Mouse (Mus musculus) lung, embryonic 16.5 days (tissue): ENCODE measurements at regions not wholly inside any gene's neighbourhood (a gene's known extent, or its start where the extent isn't known, plus 50 kb on each side); places are given as distances from the start of the nearest gene placed in this dataset.
A peak's percentile ranks its signal among the peaks of the same experiment; 100 is the strongest.

Source experiments
- ATAC-seq: fragments of 200-750 bp; cut with Nextera tagmentation; 2 replicates; pipeline ENCODE4 v1.8.0; 2017; ENCODE audit warnings: low read depth, mild to moderate bottlenecking, moderate library complexity
- H3K27ac ChIP-seq: fragments of 300-500 bp; sonication (generic); 2 replicates; pipeline ENCODE4 v1.5.1; 2014; ENCODE audit warnings: mild to moderate bottlenecking, control low read depth, low read length
- H3K27me3 ChIP-seq: fragments of 300-500 bp; sonication (generic); 2 replicates; pipeline ENCODE4 v1.6.1; 2014; ENCODE audit warnings: low read depth, low read length, mixed read lengths; ENCODE audit not compliant: control insufficient read depth, insufficient read depth
- H3K36me3 ChIP-seq: fragments of 300-500 bp; sonication (generic); 2 replicates; pipeline ENCODE4 v1.6.1; 2014; ENCODE audit warnings: low read length; ENCODE audit not compliant: control insufficient read depth, insufficient read depth
- H3K4me1 ChIP-seq: fragments of 300-500 bp; sonication (generic); replicated peaks from 2 replicates; pipeline ENCODE4 v1.6.1; 2014; ENCODE audit warnings: low read length, mixed read lengths; ENCODE audit not compliant: control insufficient read depth, insufficient read depth
- H3K4me2 ChIP-seq: fragments of 300-500 bp; sonication (generic); 2 replicates; pipeline ENCODE4 v1.6.1; 2014; ENCODE audit warnings: low read depth, low read length, control low read depth
- H3K4me3 ChIP-seq: fragments of 300-500 bp; sonication (generic); 2 replicates; pipeline ENCODE4 v1.5.1; 2014; ENCODE audit warnings: mild to moderate bottlenecking, low read length, control low read depth
- H3K9ac ChIP-seq: fragments of 300-500 bp; sonication (generic); 2 replicates; pipeline ENCODE4 v1.6.1; 2014; ENCODE audit warnings: low read length, control low read depth
- H3K9me3 ChIP-seq: fragments of 300-500 bp; sonication (generic); 2 replicates; pipeline ENCODE4 v1.6.1; 2016; ENCODE audit warnings: low read length; ENCODE audit not compliant: control insufficient read depth
- WGBS: fragments of 180-500 bp; shearing (Covaris S2); extraction: QIAGEN DNeasy Blood & Tissue Kit; methylation state at CpG from one replicate; pipeline ENCODE4 v1.1.7; 2014; 5-methylcytosine and 5-hydroxymethylcytosine counted together

- H3K27me3 ChIP-seq, result no peaks in the 10 kb centered on the region
- no peak overlapping the region for H3K4me2 ChIP-seq
- no peak overlapping the region for H3K4me3 ChIP-seq
- ATAC-seq, result no peak
- 80% methylated on average over 7 of the region's 7 CpGs for WGBS
- H3K27ac ChIP-seq, result no peak overlapping the region
- H3K9me3 ChIP-seq, result no peaks in the 10 kb centered on the region
- H3K4me1 ChIP-seq, result no peaks in the 10 kb centered on the region
- no peak overlapping the region for H3K9ac ChIP-seq
- no peaks in the 10 kb centered on the region for H3K36me3 ChIP-seq
These were observed 74.0 kb upstream of the Tsc22d1 start for GRCm38 (mm10) chr14:76340789-76341188.

- WGBS, result 72% methylated on average over 10 of the region's 10 CpGs
- ATAC-seq, result no peak
- Histone ChIP-seq H3K4me3 (no peak overlapping the region), H3K4me1 (no peaks in the 10 kb centered on the region), H3K36me3 (no peaks in the 10 kb centered on the region), H3K4me2 (no peak overlapping the region), H3K27ac (no peak overlapping the region), H3K27me3 (no peaks in the 10 kb centered on the region), H3K9me3 (no peaks in the 10 kb centered on the region), H3K9ac (no peak overlapping the region)
These were observed 73.5 kb upstream of the Tsc22d1 start for GRCm38 (mm10) chr14:76341226-76341625.

- no peaks in the 10 kb centered on the region for H3K27me3 ChIP-seq
- no peak overlapping the region for H3K27ac ChIP-seq
- no peaks in the 10 kb centered on the region for H3K9me3 ChIP-seq
- no peak overlapping the region for H3K4me3 ChIP-seq
- no peaks in the 10 kb centered on the region for H3K4me1 ChIP-seq
- no peak overlapping the region for H3K4me2 ChIP-seq
- no peak overlapping the region for H3K9ac ChIP-seq
- ATAC-seq, result no peak
- whole genome bisulfite sequencing, result 45% methylated on average over 9 of the region's 9 CpGs
- no peaks in the 10 kb centered on the region for H3K36me3 ChIP-seq
These were observed 62.9 kb upstream of the Tsc22d1 start for GRCm38 (mm10) chr14:76351856-76352255.

- ATAC-seq, result no peak
- Histone ChIP-seq H3K9me3 (peaks cover 3% of the 10 kb centered on the region; the same call in 1 of the 2 replicates), H3K4me2 (no peak overlapping the region), H3K27ac (no peak overlapping the region), H3K27me3 (no peaks in the 10 kb centered on the region), H3K9ac (no peak overlapping the region), H3K4me3 (no peak overlapping the region), H3K4me1 (peaks cover 7% of the 10 kb centered on the region), H3K36me3 (no peaks in the 10 kb centered on the region)
- 62% methylated on average over 2 of the region's 2 CpGs for WGBS
These were observed 58.6 kb upstream of the Tsc22d1 start for GRCm38 (mm10) chr14:76356161-76356560.

- H3K9ac ChIP-seq, result no peak overlapping the region
- H3K4me1 ChIP-seq, result peaks cover 7% of the 10 kb centered on the region
- no peak overlapping the region for H3K4me2 ChIP-seq
- peak; percentile 54; the same call in 1 of the 2 replicates for ATAC-seq
- WGBS, result 38% methylated on average over 11 of the region's 11 CpGs
- H3K9me3 ChIP-seq, result peaks cover 3% of the 10 kb centered on the region; the same call in 1 of the 2 replicates
- no peak overlapping the region for H3K27ac ChIP-seq
- H3K4me3 ChIP-seq, result no peak overlapping the region
- H3K36me3 ChIP-seq, result no peaks in the 10 kb centered on the region
- no peaks in the 10 kb centered on the region for H3K27me3 ChIP-seq
These were observed 54.8 kb upstream of the Tsc22d1 start for GRCm38 (mm10) chr14:76359837-76360410.

GRCm38 (mm10) chr14:76364034-76364433 is 50.7 kb upstream of the Tsc22d1 start:
- H3K9me3 ChIP-seq, result peaks cover 2% of the 10 kb centered on the region; the same call in 1 of the 2 replicates
- peaks cover 7% of the 10 kb centered on the region for H3K4me1 ChIP-seq
- ATAC-seq, result no peak
- WGBS, result 93% methylated on average over 4 of the region's 4 CpGs
- H3K9ac ChIP-seq, result no peak overlapping the region
- H3K4me3 ChIP-seq, result no peak overlapping the region
- no peaks in the 10 kb centered on the region for H3K36me3 ChIP-seq
- no peak overlapping the region for H3K4me2 ChIP-seq
- no peak overlapping the region for H3K27ac ChIP-seq
- H3K27me3 ChIP-seq, result no peaks in the 10 kb centered on the region
